Mouse (Mus musculus) ovary, postnatal 10 days (tissue): ENCODE measurements around the gene Ccdc9b.

ENCODE experiments used
- DNase-seq: peaks from one replicate; pipeline ENCODE4 v3.0.0; 2022; ENCODE audit warnings: low spot score

The Ccdc9b gene

DNA sequence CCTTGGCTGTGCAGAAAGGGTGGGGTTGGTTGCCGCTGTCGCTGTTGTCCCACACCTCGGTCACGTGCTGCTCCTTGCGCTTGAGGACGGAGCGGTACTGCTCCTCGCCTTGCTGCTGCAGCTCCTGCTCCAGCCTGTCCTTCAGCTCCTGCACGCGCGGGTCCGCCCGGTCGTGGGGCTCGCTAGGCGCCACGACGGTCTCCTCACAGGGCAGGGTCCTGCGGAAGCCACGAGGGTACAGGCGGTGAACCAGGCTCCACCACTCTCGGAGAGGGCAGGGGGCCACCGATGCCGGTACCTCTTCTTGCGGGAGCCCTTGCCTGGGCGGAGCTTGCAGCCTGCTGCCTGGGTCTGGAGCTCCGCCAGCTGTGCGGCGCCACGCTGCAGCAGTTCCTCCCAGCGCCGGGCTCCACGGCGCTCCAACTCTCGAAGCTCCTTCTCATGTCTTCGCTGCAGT is 51.4 kb downstream of the Ccdc9b start:
- no peak for DNase-seq

DNA sequence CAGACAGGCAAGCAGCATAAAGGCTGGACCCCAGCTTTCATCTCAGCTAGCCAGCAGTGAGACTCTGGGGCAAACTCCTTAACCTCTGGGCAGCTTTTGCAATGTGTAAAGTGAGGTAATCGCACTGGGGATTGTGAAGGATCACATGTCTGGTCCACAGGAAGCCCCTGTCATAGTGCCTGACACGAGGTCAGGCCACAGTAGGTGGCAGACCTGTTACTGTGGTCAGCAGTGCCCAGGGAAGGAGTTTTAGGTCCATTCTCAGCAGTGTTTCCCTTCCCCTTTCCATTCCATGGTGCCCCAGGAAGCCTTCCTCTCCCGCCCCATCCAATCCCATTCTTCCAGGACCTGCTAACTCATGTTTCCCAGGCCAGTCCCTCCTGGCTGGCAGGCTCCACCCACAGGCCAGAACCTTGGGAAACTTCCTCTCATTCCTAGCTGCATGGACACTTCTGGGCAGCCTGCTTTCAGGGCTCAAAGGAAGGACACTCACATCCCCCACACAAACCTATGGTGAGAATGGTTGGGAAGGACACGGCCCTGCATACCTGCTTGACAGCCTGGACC is 52.7 kb downstream of the Ccdc9b start:
- no peak for DNase-seq

DNA sequence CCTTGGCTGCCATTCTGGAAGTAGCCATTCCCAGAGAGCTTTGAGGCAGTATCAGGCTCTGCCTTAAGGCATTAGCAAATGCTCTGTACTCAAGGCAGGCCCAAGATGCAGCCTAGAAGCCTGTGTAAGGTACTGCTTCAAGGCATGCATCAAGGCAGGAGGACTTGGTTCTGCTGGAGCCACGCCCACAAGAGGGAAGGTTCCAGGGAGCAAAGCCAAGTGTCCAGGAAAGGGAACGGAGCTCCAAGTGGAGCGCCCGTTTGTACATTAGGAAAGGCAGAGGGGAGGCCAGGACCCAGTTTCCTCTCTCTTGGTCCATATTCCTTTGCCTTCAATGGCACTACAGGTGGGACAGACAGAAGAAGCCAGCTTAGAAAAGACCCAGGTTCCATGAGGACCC is 54.0 kb downstream of the Ccdc9b start:
- DNase-seq: no peak

DNA sequence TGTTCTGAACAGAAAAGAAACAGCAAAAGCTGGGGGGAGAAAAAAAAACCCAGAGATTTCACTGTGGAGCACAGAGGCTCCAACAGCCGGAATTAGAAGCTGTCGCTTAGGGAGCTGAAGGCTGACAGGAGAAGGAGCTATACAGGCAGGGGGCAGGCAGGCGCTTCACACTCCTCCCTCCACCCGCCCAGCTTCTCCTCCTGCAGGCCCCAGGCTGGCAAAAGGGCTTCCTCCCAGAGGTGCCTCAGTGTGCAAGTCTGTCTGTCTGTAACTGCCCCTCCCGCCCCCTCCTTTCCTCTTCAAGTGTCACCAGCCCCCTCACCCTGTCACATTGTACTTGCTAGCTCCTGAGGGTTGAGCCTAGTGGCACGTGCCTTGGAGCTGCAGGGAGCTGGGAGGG is 56.0 kb downstream of the Ccdc9b start:
- no peak for DNase-seq
